Mouse (Mus musculus): ENCODE results near the gene A630001G21Rik. TPM values are rescaled to one million over a fixed set of nuclear protein-coding genes. Genes with fewer than 3 reads are reported as not detected.

A630001G21Rik gene
- total RNA-seq (2023): 27.1 and 31.0 TPM in 2 replicates

DNA sequence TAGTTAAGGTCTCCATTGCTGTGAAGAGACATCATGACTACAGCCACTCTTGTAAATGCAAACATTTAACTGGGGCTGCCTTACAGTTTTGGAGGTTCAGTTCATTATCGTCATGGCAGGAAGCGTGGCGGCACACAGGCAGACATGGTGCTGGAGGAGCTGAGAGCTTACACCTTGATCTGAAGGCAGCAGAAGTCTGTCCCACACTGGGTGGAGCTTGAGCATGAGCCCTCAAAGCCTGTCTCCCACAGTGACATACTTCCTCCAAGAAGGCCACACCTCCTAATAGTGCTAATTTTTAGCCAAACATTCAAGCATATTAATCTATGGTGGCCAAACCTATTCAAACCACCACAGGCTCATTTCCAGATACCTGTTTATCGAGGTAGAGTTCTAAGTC lies at the start of gene A630001G21Rik:
A630001G21Rik (minus strand) TSS at position 208 of the 400 bp plus-strand sequence.

DNA sequence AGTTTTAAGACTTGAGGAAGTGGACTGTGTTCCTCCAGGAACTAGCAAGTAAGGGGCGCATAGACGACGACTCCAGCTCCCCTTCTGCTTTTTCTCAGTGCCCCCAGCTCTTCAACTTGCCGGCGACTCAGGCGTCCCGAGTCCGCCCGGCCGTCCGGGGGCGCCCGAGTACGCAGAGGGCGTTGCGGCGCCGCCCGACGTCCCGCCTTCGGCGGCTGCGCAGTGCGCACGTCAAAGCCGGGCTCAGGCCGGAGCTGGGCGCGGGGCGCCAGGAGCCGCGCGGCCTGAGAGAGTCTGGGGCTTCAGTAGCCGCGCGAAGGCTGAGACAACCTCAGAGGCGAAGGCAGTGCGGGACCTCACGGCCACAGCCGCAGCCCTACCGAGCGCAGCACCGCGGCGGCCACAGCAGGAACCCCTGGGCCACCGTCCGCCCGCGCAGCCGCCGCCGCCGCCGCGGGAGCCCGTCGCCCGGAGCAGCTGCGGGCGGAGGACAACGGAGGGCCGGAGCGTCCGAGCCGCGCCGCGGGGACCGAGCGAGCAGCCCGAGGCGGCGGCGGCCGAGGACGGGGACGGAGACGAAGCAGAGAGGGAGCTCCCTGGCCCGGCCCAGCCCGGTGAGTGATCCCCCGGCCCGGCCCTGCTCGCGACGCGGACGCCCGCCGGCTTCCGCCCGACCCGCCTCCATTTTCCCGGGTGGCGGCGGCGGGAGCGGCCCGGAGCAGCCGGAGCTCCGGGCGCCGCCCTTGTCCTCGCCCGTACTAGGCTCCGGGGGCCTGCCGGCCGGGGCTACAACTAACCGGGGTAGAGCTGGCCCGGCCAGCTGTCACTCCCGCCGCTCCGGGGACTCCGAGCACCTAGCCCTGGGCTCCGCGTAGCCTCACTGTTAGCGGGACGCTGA lies 15.0 kb upstream of the A630001G21Rik start, which contains the start of gene Cab39:
Cab39 (plus strand) TSS at position 234 of the 898 bp plus-strand sequence.

Other genes starting within 250 kb of the A630001G21Rik start
- not detected in 2 replicates for gene G530012D18Rik, start 203.0 kb downstream of the A630001G21Rik start, total RNA-seq (2023)
- gene Sp110, start 179.8 kb downstream of the A630001G21Rik start, total RNA-seq (2023): 71.8 and 74.3 TPM in 2 replicates
- 226 and 272 TPM in 2 replicates for gene Sp140, start 178.3 kb downstream of the A630001G21Rik start, total RNA-seq (2023)
- 209 and 238 TPM in 2 replicates for gene Sp100, start 128.7 kb downstream of the A630001G21Rik start, total RNA-seq (2023)
- gene Cab39, start 14.8 kb upstream of the A630001G21Rik start, total RNA-seq (2023): 94.5 and 115 TPM in 2 replicates
- 40.2 and 45.8 TPM in 2 replicates for gene Itm2c, start 115.6 kb upstream of the A630001G21Rik start, total RNA-seq (2023)
- not detected in 2 replicates for gene 4933407L21Rik, start 149.8 kb upstream of the A630001G21Rik start, total RNA-seq (2023)
- 0.29 TPM in 1 of 2 replicates, not detected in the other for gene Gpr55, start 182.4 kb upstream of the A630001G21Rik start, total RNA-seq (2023)
- gene Spata3, start 238.2 kb upstream of the A630001G21Rik start, total RNA-seq (2023): not detected in 2 replicates